Mouse (Mus musculus) testis, adult 2 months (tissue): ENCODE measurements at regions not wholly inside any gene's neighbourhood (a gene's known extent, or its start where the extent isn't known, plus 50 kb on each side); places are given as distances from the start of the nearest gene placed in this dataset.

Experiments used
- H3K27ac ChIP-seq: fragments of 200-500 bp; 2 replicates; pipeline ENCODE4 v1.5.1; 2012; ENCODE audit warnings: low read depth, low read length; ENCODE audit not compliant: control insufficient read depth, insufficient read depth
- H3K27me3 ChIP-seq: fragments of 200-500 bp; 2 replicates; pipeline ENCODE4 v1.6.1; 2012; ENCODE audit warnings: mild to moderate bottlenecking, low read length, moderate library complexity; ENCODE audit not compliant: control insufficient read depth, insufficient read depth
- H3K36me3 ChIP-seq: fragments of 200-500 bp; 2 replicates; pipeline ENCODE4 v1.6.1; 2012; ENCODE audit warnings: mild to moderate bottlenecking, low read length; ENCODE audit not compliant: control insufficient read depth, insufficient read depth
- H3K4me1 ChIP-seq: fragments of 200-500 bp; 2 replicates; pipeline ENCODE4 v1.6.1; 2012; ENCODE audit warnings: low read length; ENCODE audit not compliant: control insufficient read depth, insufficient read depth
- H3K4me3 ChIP-seq: fragments of 200-500 bp; 2 replicates; pipeline ENCODE4 v1.5.1; 2012; ENCODE audit warnings: low read depth, mild to moderate bottlenecking, low read length, moderate library complexity, mixed read lengths; ENCODE audit not compliant: control insufficient read depth
- CTCF ChIP-seq: fragments of 200-500 bp; IDR thresholded peaks from 2 replicates; pipeline ENCODE4 v1.5.1; 2012; ENCODE audit warnings: low read depth, mild to moderate bottlenecking, inconsistent platforms, low read length, moderate library complexity; ENCODE audit not compliant: control insufficient read depth, insufficient read depth, insufficient replicate concordance
- POLR2A ChIP-seq: fragments of 200-500 bp; IDR thresholded peaks from 2 replicates; pipeline ENCODE4 v1.6.1; 2012; ENCODE audit warnings: low read depth, mild to moderate bottlenecking, inconsistent platforms, low read length, moderate library complexity; ENCODE audit not compliant: control insufficient read depth

GRCm38 (mm10) chr15:27014659-27014974, 119.2 kb upstream of the Fbxl7 start:
- no peaks in the 10 kb centered on the region for H3K36me3 ChIP-seq
- H3K4me1 ChIP-seq: no peaks in the 10 kb centered on the region
- H3K27me3 ChIP-seq: no peaks in the 10 kb centered on the region
- H3K4me3 ChIP-seq: no peak overlapping the region
- H3K27ac ChIP-seq: no peak overlapping the region
- TF ChIP-seq POLR2A: no peak
- no peak for TF ChIP-seq CTCF

GRCm38 (mm10) chr15:27020471-27020870, 125.1 kb upstream of the Fbxl7 start:
- Histone ChIP-seq H3K36me3 (no peaks in the 10 kb centered on the region), H3K4me1 (no peaks in the 10 kb centered on the region), H3K27me3 (no peaks in the 10 kb centered on the region), H3K4me3 (no peak overlapping the region), H3K27ac (no peak overlapping the region)
- no peak for TF ChIP-seq POLR2A
- TF ChIP-seq CTCF: no peak

GRCm38 (mm10) chr15:27033261-27033660, 137.9 kb upstream of the Fbxl7 start:
- H3K27ac ChIP-seq: no peak overlapping the region
- no peaks in the 10 kb centered on the region for H3K27me3 ChIP-seq
- no peak overlapping the region for H3K4me3 ChIP-seq
- no peak for TF ChIP-seq CTCF
- H3K36me3 ChIP-seq: no peaks in the 10 kb centered on the region
- no peaks in the 10 kb centered on the region for H3K4me1 ChIP-seq

- Histone ChIP-seq H3K4me3 (no peak overlapping the region), H3K27me3 (no peaks in the 10 kb centered on the region), H3K36me3 (no peaks in the 10 kb centered on the region), H3K27ac (no peak overlapping the region), H3K4me1 (no peaks in the 10 kb centered on the region)
- TF ChIP-seq CTCF: no peak
- no peak for TF ChIP-seq POLR2A
Observed at GRCm38 (mm10) chr15:27043788-27044187, 148.4 kb upstream of the Fbxl7 start.

- no peaks in the 10 kb centered on the region for H3K36me3 ChIP-seq
- no peaks in the 10 kb centered on the region for H3K4me1 ChIP-seq
- no peaks in the 10 kb centered on the region for H3K27me3 ChIP-seq
- TF ChIP-seq CTCF (no peak), POLR2A (no peak)
- H3K4me3 ChIP-seq: no peak overlapping the region
- H3K27ac ChIP-seq: no peak overlapping the region
Observed at GRCm38 (mm10) chr15:27050673-27051072, 155.3 kb upstream of the Fbxl7 start.

GRCm38 (mm10) chr15:27063456-27063855, 168.1 kb upstream of the Fbxl7 start:
- no peak overlapping the region for H3K4me3 ChIP-seq
- H3K27me3 ChIP-seq: no peaks in the 10 kb centered on the region
- no peaks in the 10 kb centered on the region for H3K4me1 ChIP-seq
- no peaks in the 10 kb centered on the region for H3K36me3 ChIP-seq
- no peak for TF ChIP-seq POLR2A
- TF ChIP-seq CTCF: no peak
- no peak overlapping the region for H3K27ac ChIP-seq

- TF ChIP-seq POLR2A (no peak), CTCF (no peak)
- no peaks in the 10 kb centered on the region for H3K4me1 ChIP-seq
- no peaks in the 10 kb centered on the region for H3K27me3 ChIP-seq
- H3K36me3 ChIP-seq: no peaks in the 10 kb centered on the region
- H3K27ac ChIP-seq: no peak overlapping the region
- no peak overlapping the region for H3K4me3 ChIP-seq
Observed at GRCm38 (mm10) chr15:27063971-27064370, 168.6 kb upstream of the Fbxl7 start.

- H3K27me3 ChIP-seq: no peaks in the 10 kb centered on the region
- no peak overlapping the region for H3K4me3 ChIP-seq
- H3K4me1 ChIP-seq: no peaks in the 10 kb centered on the region
- H3K27ac ChIP-seq: no peak overlapping the region
- H3K36me3 ChIP-seq: no peaks in the 10 kb centered on the region
- TF ChIP-seq POLR2A (no peak), CTCF (no peak)
Observed at GRCm38 (mm10) chr15:27067691-27068090, 172.3 kb upstream of the Fbxl7 start.
